Mouse (Mus musculus) cerebellum, adult 18-20 months (tissue): ENCODE data around the gene Cdyl2.
A peak's percentile ranks its signal among the peaks of the same experiment; 100 is the strongest.

ENCODE experiments used
- DNase-seq, 2 experiments: peaks; one replicate each; pipeline ENCODE4 v3.0.0; 2021

Gene Cdyl2

GRCm38 (mm10) chr8:116670604-116671003 is 62.2 kb downstream of the Cdyl2 start:
- no peak for DNase-seq

GRCm38 (mm10) chr8:116668977-116669376 is 63.8 kb downstream of the Cdyl2 start:
- DNase-seq, result no peak

- DNase-seq, result no peak
Observed at GRCm38 (mm10) chr8:116666781-116667325, 65.9 kb downstream of the Cdyl2 start.

GRCm38 (mm10) chr8:116661521-116661920 is 71.3 kb downstream of the Cdyl2 start:
- DNase-seq, result peak; percentile 22 to 47

GRCm38 (mm10) chr8:116656811-116657210 is 76.0 kb downstream of the Cdyl2 start:
- no peak for DNase-seq

- no peak for DNase-seq
Observed at GRCm38 (mm10) chr8:116654881-116655280, 77.9 kb downstream of the Cdyl2 start.

GRCm38 (mm10) chr8:116652949-116653348 is 79.8 kb downstream of the Cdyl2 start:
- DNase-seq, result peak in 1 of 2 experiments; percentile 31

GRCm38 (mm10) chr8:116649975-116650725 is 82.6 kb downstream of the Cdyl2 start:
- no peak for DNase-seq

GRCm38 (mm10) chr8:116645376-116645775 is 87.4 kb downstream of the Cdyl2 start:
- no peak for DNase-seq

- DNase-seq, result no peak
Observed at GRCm38 (mm10) chr8:116640925-116641324, 91.9 kb downstream of the Cdyl2 start.

- no peak for DNase-seq
Observed at GRCm38 (mm10) chr8:116637998-116638397, 94.8 kb downstream of the Cdyl2 start.

GRCm38 (mm10) chr8:116637193-116637592 is 95.6 kb downstream of the Cdyl2 start:
- no peak for DNase-seq

- no peak for DNase-seq
Observed at GRCm38 (mm10) chr8:116636396-116636795, 96.4 kb downstream of the Cdyl2 start.

GRCm38 (mm10) chr8:116635972-116636371 is 96.8 kb downstream of the Cdyl2 start:
- DNase-seq, result no peak

- DNase-seq, result no peak
Observed at GRCm38 (mm10) chr8:116635261-116635660, 97.5 kb downstream of the Cdyl2 start.

GRCm38 (mm10) chr8:116634436-116634835 is 98.4 kb downstream of the Cdyl2 start:
- DNase-seq, result no peak

GRCm38 (mm10) chr8:116633470-116634150 is 99.2 kb downstream of the Cdyl2 start:
- peak; percentile 75 to 80 for DNase-seq

- no peak for DNase-seq
Observed at GRCm38 (mm10) chr8:116630066-116630465, 102.7 kb downstream of the Cdyl2 start.

GRCm38 (mm10) chr8:116628975-116629374 is 103.8 kb downstream of the Cdyl2 start:
- DNase-seq, result no peak

GRCm38 (mm10) chr8:116627854-116628479 is 104.8 kb downstream of the Cdyl2 start:
- DNase-seq, result no peak

GRCm38 (mm10) chr8:116623591-116623990 is 109.2 kb downstream of the Cdyl2 start:
- DNase-seq, result no peak

- no peak for DNase-seq
Observed at GRCm38 (mm10) chr8:116622326-116622725, 110.5 kb downstream of the Cdyl2 start.

GRCm38 (mm10) chr8:116621158-116621961 is 111.4 kb downstream of the Cdyl2 start:
- peak in 1 of 2 experiments; percentile 27 for DNase-seq
